Mouse (Mus musculus) hindbrain, embryonic 10.5 days (tissue): ENCODE results near the gene Mbtps1. TPM values are rescaled to one million over a fixed set of nuclear protein-coding genes. Genes with fewer than 3 reads are reported as not detected.

ENCODE experiments used
- DNase-seq: peaks from one replicate; pipeline ENCODE4 v3.0.0-alpha.2; 2017; ENCODE audit warnings: low spot score
- H3K27ac ChIP-seq: fragments of 300-500 bp; sonication (generic); 2 replicates; pipeline ENCODE4 v1.5.1; 2016; ENCODE audit warnings: mild to moderate bottlenecking, moderate library complexity
- H3K27me3 ChIP-seq: fragments of 300-500 bp; sonication (generic); 2 replicates; pipeline ENCODE4 v1.6.1; 2016; ENCODE audit warnings: mild to moderate bottlenecking; ENCODE audit not compliant: poor library complexity, insufficient read depth, severe bottlenecking
- H3K36me3 ChIP-seq: fragments of 300-500 bp; sonication (generic); 2 replicates; pipeline ENCODE4 v1.6.1; 2016; ENCODE audit warnings: mild to moderate bottlenecking, moderate library complexity
- H3K4me1 ChIP-seq: fragments of 300-500 bp; sonication (generic); replicated peaks from 2 replicates; pipeline ENCODE4 v1.6.1; 2016; ENCODE audit warnings: mild to moderate bottlenecking
- H3K4me3 ChIP-seq: fragments of 300-500 bp; sonication (generic); 2 replicates; pipeline ENCODE4 v1.5.1; 2016; ENCODE audit warnings: mild to moderate bottlenecking, moderate library complexity
- H3K9me3 ChIP-seq: fragments of 300-500 bp; sonication (generic); 2 replicates; pipeline ENCODE4 v1.6.1; 2016; ENCODE audit warnings: mild to moderate bottlenecking, moderate library complexity
- WGBS: fragments of 180-500 bp; shearing (Covaris S2); methylation state at CpG from one replicate; pipeline ENCODE4 v1.1.7; 2016; 5-methylcytosine and 5-hydroxymethylcytosine counted together
- polyA plus RNA-seq: library from polyadenylated mRNA; unstranded; fragments of >200 nt; fragmentation: Nextera tagmentation; extraction: Ambion mirVana; gene quantifications from 2 replicates; pipeline ENCODE4 v1.2.1, GENCODE M21; 2016

Gene Mbtps1
- polyA plus RNA-seq, 1 experiment from 2014 or later = 104 TPM

DNA sequence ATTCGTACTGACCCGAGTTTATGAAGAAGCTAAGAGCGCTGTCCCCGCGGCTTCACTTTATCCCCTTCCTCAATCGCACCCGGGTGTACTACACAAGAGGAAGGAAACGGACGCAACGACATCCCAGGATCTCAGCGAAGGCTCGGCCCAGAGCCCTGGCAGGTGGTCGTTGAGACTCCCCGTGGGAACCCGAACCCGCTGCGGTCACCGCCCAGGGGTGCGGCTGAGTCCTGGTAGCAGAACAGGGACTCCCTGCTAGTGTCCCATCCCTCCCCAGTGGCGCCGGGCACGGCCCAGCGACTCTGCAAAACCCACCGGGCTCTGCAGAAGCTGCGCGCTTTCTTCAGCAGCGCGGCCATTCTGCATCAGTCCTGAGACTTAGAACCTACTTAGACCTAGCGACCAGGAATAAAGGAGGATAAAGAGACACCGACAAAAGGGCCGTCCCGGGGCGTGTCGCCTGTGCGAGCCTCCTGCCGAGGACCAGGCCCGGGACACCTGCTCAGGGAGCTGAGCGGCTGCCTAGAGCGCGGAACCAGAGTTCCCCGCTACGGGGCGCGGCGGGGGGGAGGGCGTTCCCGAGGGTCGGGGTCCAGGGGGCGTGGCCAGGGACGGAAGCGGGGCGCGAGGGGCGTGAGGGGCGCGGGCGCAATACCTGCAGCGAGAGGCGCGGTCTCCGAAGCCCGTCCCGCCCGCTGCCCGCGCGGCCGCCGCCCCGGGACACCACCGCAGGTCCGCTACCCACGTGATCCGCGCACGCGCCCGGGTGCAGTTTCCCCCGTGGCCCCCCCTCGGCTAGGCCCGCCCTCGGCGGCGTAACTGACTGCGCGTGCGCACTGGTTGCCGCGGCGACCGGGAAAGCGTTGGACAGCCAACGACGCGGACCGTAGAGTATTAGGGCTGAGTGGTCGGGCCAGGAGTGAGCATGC, 16.2 kb upstream of the Mbtps1 start, which contains the start of the genes Hsdl1 and Dnaaf1:
TSS of gene Hsdl1 (minus strand) at position 747 of the 929 bp plus-strand sequence.
TSS of gene Dnaaf1 (plus strand) at position 799 of the 929 bp plus-strand sequence.
- peak; percentile 93 for DNase-seq
- H3K4me1 ChIP-seq = peaks cover 31% of the 10 kb centered on the region
- H3K27ac ChIP-seq = peak within 1 kb of the TSS; percentile 94
- no peaks in the 10 kb centered on the region for H3K9me3 ChIP-seq
- H3K4me3 ChIP-seq = peak within 1 kb of the TSS; percentile 74
- under 1% methylated on average over 97 of the region's 97 CpGs for WGBS
- no peaks in the 10 kb centered on the region for H3K36me3 ChIP-seq
- peaks cover 49% of the 10 kb centered on the region for H3K27me3 ChIP-seq

DNA sequence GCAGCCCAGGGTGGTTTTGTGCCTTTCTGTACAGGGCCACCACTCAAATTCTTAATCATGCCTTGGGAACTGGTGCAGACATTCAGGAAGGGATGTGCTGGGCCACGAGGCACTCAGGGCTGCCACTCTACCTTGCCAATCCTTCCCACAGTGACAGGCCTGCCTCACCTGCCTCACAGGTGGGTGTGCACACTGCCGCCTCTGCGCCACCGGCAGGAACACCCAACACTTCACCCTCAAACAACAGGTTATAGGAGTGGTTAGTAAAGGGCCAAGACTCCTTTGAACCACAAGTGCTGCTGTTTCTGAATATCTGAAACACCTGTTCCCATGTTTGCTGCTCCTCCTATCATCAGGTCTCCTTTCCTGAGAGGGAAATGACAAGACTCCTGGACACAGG, 13.9 kb upstream of the Mbtps1 start:
- Histone ChIP-seq H3K27ac (no peak overlapping the region), H3K27me3 (peaks cover 29% of the 10 kb centered on the region), H3K4me3 (no peak overlapping the region), H3K36me3 (peaks cover 6% of the 10 kb centered on the region), H3K9me3 (no peaks in the 10 kb centered on the region), H3K4me1 (peaks cover 31% of the 10 kb centered on the region)
- DNase-seq = no peak
- 92% methylated on average over 4 of the region's 4 CpGs for WGBS

DNA sequence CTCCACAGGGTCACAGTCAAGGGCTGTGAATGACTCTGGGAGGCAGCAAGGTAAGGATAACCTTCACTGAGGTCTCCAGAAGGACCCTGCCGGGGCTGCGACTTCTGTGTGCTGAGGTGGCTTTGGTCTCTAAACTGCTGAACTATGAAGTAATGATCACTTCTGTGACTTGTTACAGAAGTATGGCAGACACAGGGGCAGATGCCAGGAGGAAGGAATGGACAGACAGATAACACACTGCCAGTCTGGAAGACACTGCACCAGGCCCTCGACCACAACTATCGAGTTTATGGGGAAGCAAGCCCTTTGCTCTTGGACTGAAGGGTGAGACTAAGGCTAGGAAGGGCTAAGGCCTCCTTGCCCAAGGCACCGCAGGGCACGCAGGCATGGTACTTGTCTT, 12.6 kb upstream of the Mbtps1 start:
- Histone ChIP-seq H3K9me3 (no peaks in the 10 kb centered on the region), H3K36me3 (peaks cover 18% of the 10 kb centered on the region), H3K4me1 (peaks cover 31% of the 10 kb centered on the region), H3K4me3 (no peak overlapping the region), H3K27me3 (peaks cover 17% of the 10 kb centered on the region), H3K27ac (no peak overlapping the region)
- no peak for DNase-seq
- WGBS = 90% methylated on average over 6 of the region's 6 CpGs

DNA sequence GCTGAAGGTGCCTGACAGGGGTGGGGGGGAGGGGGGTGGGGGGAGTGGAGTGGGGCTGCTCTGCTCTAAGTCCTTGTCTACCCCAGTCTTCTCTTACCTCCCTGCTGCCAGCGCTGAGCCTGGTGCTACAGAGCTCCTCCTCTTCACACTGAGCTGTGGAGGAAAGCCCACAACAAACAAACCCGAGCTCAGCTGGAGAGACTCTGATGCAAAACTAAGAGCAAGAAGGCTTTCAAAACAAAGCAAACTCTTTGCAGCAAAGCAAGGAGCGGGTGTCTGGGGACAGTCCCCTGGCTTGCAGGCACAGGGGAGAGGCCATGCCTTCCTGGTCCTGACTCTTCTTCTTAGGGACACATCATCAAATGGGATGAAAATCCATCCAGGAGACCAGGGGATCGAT, 11.3 kb upstream of the Mbtps1 start:
- WGBS = 31% methylated on average over 4 of the region's 4 CpGs

DNA sequence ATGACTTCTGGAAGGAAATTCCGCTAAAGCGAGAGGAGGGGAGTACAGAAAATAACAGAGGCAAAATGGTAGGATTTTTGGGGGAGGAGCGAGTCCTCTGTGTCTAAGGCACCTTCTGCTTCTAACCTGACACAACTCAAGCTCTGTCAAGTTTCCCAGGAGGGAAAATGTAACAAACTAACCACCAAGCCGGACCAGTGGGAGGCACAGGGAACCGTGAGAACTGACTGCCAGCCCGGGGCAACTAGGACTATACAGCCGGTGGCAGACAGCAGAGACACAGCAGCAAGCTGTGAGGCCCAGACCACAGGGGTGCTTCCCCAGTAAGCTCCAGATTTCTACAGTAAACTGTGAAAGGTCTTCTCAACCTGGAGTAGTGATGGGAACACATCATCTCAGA, 10.4 kb upstream of the Mbtps1 start:
- 56% methylated on average over 7 of the region's 7 CpGs for WGBS
- DNase-seq = no peak
- Histone ChIP-seq H3K36me3 (peaks cover 40% of the 10 kb centered on the region), H3K27ac (no peak overlapping the region), H3K4me1 (peaks cover 19% of the 10 kb centered on the region), H3K9me3 (no peaks in the 10 kb centered on the region), H3K4me3 (no peak overlapping the region), H3K27me3 (peaks cover 10% of the 10 kb centered on the region; the same call in 1 of the 2 replicates)

More for the DNA sequence above, 11.3 kb upstream of the Mbtps1 start:
- Histone ChIP-seq H3K9me3 (no peaks in the 10 kb centered on the region), H3K4me1 (peaks cover 27% of the 10 kb centered on the region), H3K27ac (no peak overlapping the region), H3K36me3 (peaks cover 30% of the 10 kb centered on the region), H3K27me3 (peaks cover 10% of the 10 kb centered on the region; the same call in 1 of the 2 replicates), H3K4me3 (no peak overlapping the region)
- no peak for DNase-seq

DNA sequence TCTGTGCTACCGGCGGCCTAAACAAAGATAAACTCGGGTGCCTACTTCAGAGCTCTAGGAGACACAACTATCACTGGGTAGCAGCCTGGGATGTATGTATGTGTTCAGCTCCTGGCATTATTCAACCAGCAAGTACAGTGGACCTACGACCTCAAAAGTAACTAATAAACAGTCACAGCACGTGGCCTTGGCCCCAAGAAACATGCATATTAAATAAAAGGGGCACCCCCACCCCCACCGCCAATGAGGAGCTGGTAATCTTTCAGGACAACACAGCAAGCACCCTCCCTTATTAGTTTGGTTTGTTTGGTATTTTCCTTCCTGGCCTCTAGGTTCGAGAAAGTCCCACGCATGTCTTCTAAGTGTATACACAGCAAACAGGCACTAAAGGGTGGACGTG, 9.7 kb upstream of the Mbtps1 start:
- Histone ChIP-seq H3K36me3 (peaks cover 47% of the 10 kb centered on the region), H3K9me3 (no peaks in the 10 kb centered on the region), H3K4me3 (no peak overlapping the region), H3K4me1 (peaks cover 12% of the 10 kb centered on the region), H3K27ac (no peak overlapping the region), H3K27me3 (peaks cover 4% of the 10 kb centered on the region; the same call in 1 of the 2 replicates)
- no peak for DNase-seq
- WGBS = 90% methylated on average over 9 of the region's 9 CpGs

DNA sequence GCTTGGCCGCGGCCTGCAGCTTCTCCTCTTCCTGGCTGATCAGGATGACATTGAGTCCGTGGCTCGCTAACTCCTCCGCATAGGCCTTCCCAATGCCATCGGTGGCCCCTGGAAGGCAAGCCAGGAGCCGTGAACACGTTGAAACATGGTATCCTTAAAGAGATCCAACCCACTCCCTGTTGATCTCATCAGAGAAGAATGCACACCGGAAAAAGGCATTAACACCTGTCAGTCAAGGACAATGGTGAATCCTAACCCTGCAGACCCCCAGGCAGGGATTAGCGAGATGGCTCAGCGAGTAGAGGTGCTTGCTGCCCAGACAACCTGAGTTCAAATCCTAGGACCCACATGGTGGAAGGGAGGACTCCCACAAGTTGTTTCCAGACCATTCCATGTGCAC, 7.8 kb upstream of the Mbtps1 start:
- no peak overlapping the region for H3K4me3 ChIP-seq
- H3K27ac ChIP-seq = no peak overlapping the region
- H3K36me3 ChIP-seq = peaks cover 64% of the 10 kb centered on the region
- H3K4me1 ChIP-seq = peaks cover 7% of the 10 kb centered on the region
- no peaks in the 10 kb centered on the region for H3K27me3 ChIP-seq
- DNase-seq = no peak
- 89% methylated on average over 11 of the region's 11 CpGs for WGBS
- no peaks in the 10 kb centered on the region for H3K9me3 ChIP-seq

DNA sequence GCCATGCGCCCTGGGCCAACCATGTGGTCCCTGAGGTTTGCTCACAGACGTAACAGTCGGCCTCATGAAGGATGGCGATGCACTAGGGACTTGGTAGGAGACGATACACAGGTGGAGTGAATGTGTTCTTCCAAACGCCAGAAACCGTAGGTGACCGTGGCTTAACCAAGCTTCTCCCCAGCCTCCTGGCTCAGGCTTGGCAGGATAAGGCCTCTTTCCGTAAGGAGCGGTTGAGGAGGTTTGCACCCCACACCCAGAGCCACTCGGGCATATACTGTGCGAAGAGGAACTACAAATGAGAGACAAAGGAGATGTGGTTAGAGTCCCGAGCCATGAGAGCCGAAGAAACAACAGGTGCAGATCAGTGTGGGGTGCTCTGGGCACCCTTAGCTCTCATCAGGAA, 5.3 kb upstream of the Mbtps1 start:
- H3K4me1 ChIP-seq = peaks cover 6% of the 10 kb centered on the region
- no peaks in the 10 kb centered on the region for H3K9me3 ChIP-seq
- H3K27ac ChIP-seq = no peak overlapping the region
- no peaks in the 10 kb centered on the region for H3K27me3 ChIP-seq
- 95% methylated on average over 14 of the region's 14 CpGs for WGBS
- no peak overlapping the region for H3K4me3 ChIP-seq
- no peak for DNase-seq
- H3K36me3 ChIP-seq = peaks cover 67% of the 10 kb centered on the region

DNA sequence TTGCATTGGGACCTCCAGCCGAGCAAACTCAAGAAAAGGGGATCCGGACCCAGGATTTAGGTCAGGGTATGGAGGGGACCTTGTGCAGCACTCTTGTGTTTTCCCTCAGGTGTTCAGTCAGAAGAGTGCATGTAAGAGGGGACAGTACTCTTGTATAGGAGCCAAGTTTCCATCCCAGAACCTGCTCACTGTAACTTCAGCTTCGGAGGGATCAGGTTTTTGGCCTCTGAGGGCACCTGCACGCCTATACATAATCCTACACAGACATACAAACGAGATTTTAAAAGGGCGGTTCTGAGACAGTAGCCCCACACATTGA, 826 bp upstream of the Mbtps1 start:
- Histone ChIP-seq H3K27ac (peak overlapping the region; percentile 98), H3K27me3 (no peaks in the 10 kb centered on the region), H3K4me3 (peak overlapping the region; percentile 84), H3K4me1 (peaks cover 27% of the 10 kb centered on the region), H3K9me3 (no peaks in the 10 kb centered on the region), H3K36me3 (peaks cover 44% of the 10 kb centered on the region)
- no peak for DNase-seq
- WGBS = 91% methylated on average over 6 of the region's 6 CpGs

DNA sequence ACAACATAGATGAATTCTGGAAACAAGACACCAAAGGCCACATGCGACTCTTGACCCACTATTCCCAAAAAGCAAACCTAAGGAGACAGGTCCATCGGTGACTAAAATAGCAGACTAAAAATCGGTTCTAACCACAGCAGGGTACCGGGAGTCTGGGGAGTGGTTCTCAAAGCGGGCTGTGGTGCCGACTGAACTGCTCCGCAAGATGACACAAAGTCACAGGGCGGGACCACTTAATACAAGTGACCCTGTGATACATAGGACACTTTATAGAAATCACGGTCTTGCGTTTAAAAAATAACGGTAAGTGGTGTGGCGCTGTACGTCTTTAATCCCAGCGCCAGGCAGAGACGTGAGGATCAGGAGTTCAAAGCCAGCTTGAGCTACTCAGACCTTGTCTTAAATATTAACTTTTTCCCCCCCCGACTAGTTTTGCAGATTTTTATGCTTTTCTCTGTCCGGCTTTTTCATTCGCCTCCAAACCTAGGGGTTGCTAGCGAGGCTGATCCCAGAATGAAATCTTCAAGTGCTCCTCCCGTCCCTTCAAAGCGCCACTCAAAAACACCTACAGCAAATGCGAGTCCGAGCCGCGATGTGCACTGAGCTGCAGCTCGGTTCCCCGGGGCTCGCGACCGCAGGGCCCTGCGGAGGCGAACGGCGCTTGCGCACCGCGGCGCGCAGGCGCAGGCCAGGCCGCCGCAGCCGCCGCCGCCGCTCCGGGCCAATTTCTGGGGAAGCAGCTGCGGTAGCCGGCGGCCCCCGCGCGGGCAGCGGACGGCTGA, 523 bp downstream of the Mbtps1 start:
- 2% methylated on average over 55 of the region's 55 CpGs for WGBS
- peaks cover 30% of the 10 kb centered on the region for H3K36me3 ChIP-seq
- peaks cover 30% of the 10 kb centered on the region for H3K4me1 ChIP-seq
- peak overlapping the region; percentile 84 for H3K4me3 ChIP-seq
- H3K9me3 ChIP-seq = no peaks in the 10 kb centered on the region
- no peak for DNase-seq
- no peaks in the 10 kb centered on the region for H3K27me3 ChIP-seq
- H3K27ac ChIP-seq = peak overlapping the region; percentile 98

DNA sequence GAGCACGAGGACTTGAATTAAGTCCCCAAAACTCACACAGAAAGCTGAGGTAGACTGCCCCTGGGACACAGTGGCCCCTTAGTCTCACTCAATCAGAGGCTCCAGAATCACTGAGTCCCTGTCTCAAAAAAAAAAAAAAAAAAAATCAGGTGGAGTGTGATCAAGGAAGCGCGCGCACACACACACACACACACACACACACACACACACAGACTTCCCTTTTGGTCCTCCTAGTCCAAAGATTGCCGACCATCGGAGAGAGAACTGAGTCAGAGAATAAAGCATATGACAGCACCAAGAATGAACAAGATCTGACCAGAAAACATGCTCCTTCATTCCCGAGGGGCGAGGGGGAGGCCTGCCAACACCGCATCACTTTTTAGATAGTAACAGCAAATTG, 1.4 kb downstream of the Mbtps1 start:
- H3K27ac ChIP-seq = no peak overlapping the region
- H3K4me3 ChIP-seq = peak overlapping the region; percentile 84
- peaks cover 31% of the 10 kb centered on the region for H3K4me1 ChIP-seq
- H3K36me3 ChIP-seq = peaks cover 22% of the 10 kb centered on the region
- DNase-seq = no peak
- 86% methylated on average over 9 of the region's 9 CpGs for WGBS
- no peaks in the 10 kb centered on the region for H3K9me3 ChIP-seq
- no peaks in the 10 kb centered on the region for H3K27me3 ChIP-seq

DNA sequence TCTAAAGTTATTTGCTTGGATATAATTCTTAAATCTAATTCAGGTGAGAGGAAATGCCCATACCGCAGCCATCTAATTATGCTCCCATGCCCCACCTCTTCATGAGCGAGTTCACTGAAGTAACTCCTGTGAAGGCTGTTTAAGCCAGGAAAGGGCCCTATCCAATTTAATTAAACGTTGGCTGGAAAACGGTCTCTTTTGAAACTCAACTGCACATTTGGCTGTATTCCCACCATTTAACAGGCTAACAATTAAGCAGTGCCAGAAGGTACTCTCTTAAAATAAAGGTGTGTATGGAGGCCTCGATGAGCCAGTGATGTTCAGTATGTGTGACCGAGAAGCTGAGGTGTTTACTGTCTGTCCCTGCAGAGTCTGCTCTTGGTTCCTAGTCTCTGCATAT, 2.7 kb downstream of the Mbtps1 start:
- H3K27ac ChIP-seq = no peak overlapping the region
- H3K4me3 ChIP-seq = no peak overlapping the region
- no peak for DNase-seq
- WGBS = 95% methylated on average over 6 of the region's 6 CpGs
- H3K9me3 ChIP-seq = no peaks in the 10 kb centered on the region
- peaks cover 31% of the 10 kb centered on the region for H3K4me1 ChIP-seq
- H3K27me3 ChIP-seq = no peaks in the 10 kb centered on the region
- peaks cover 19% of the 10 kb centered on the region; the same call in 1 of the 2 replicates for H3K36me3 ChIP-seq

DNA sequence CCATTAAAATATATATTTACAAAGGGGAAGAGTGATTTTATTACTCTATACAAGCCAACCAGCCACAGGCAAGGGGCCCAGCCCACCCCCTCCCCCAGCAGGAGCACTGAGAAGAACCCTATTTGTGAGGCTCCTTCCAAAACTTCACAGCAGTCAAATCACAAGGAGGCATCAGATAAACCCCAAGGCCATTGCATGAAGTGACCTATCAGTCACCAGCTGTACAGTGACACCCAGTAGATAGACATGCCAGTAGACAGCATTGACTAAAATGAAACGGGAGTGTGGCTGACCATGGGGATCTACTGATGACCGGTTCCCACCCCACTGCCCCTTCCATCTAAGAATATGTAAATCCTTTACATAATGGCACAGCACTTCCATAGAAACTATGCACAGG, 5.6 kb downstream of the Mbtps1 start:
- DNase-seq = no peak
- Histone ChIP-seq H3K9me3 (no peaks in the 10 kb centered on the region), H3K27ac (no peak overlapping the region), H3K4me1 (peaks cover 24% of the 10 kb centered on the region), H3K36me3 (peaks cover 23% of the 10 kb centered on the region), H3K4me3 (no peak overlapping the region), H3K27me3 (no peaks in the 10 kb centered on the region)
- 86% methylated on average over 2 of the region's 2 CpGs for WGBS
